In the genomic region with DNA sequence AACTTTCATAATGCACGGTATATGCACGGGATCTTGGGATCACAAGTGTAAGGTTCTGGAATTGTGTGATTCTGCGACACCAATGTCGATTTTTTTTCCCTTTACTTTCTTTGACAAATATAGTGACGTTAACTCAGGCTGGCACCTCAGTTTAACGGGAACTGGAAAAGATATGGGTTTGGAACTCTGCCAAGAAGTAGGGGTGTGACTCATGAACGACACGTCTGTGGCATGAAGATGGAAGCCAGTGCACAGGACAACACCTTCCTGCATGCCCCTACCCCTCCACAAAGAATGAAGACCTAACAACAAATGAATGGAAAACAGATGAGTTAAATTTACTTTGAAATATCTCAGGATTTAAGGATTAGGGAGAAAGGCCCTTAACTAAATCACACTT, we compare ENCODE assay signal across 20 mouse cellular contexts.
DNase-seq lines count a peak whose midpoint lies in the region; ATAC-seq and TF ChIP-seq lines count a peak whose summit lies in the region.
"Had no signal": no experiment of that assay in that cellular context is flagged by ENCODE, and none has a peak within 500 bp of the region (broad histone marks: within the 10 kb centered on the region; RNA-seq: fewer than 3 reads in every experiment).

No protein-coding gene starts in this region.

- TF ChIP-seq CTCF in lung, adult 2 months (IDR thresholded peaks at IDR 0.05; ENCODE audit: insufficient read depth, low read length): no peak
- no peak for TF ChIP-seq CTCF in Patski (IDR thresholded peaks at IDR 0.05)
- no peak for TF ChIP-seq CTCF in stomach, postnatal 0 days (IDR thresholded peaks at IDR 0.05; ENCODE audit: low read depth)

- no peaks in the 10 kb centered on the region for H3K9me3 ChIP-seq in stomach, postnatal 0 days (ENCODE audit: control insufficient read depth, low read length)
- H3K9me3 ChIP-seq: forebrain, embryonic 13.5 days; heart, embryonic 13.5 days; hindbrain, embryonic 15.5 days had no signal

- no peaks in the 10 kb centered on the region for H3K4me1 ChIP-seq in lung, adult 2 months (ENCODE audit: control insufficient read depth, insufficient read depth, low read length)
- H3K4me1 ChIP-seq in stomach, postnatal 0 days (replicated peaks; ENCODE audit: control insufficient read depth, insufficient read depth): no peaks in the 10 kb centered on the region
- H3K4me1 ChIP-seq: forebrain, embryonic 13.5 days; hindbrain, embryonic 15.5 days had no signal

- POLR2A ChIA-PET in Patski (lab: Charles Lee): no interaction called here

- in situ Hi-C loops in Patski (cut with MboI; ENCODE audit: low pct_unique_long_range_greater_than_20kb): no loop called here

- peak; percentile 13 for DNase-seq in lung, postnatal 10 days
- no peak for DNase-seq in lung, adult 2 months
- DNase-seq in Patski (ENCODE audit: low read depth, low spot score): peak; percentile 38
- peak; percentile 22 for DNase-seq in stomach, postnatal 0 days (ENCODE audit: low spot score)
- DNase-seq in thymus, adult 18-20 months: no peak
- no peak for DNase-seq in spleen, postnatal 36 days (ENCODE audit: low spot score in 2 of 2)
- no peak for DNase-seq in testis, postnatal 14 days (ENCODE audit: low spot score)
- DNase-seq: adrenal gland, postnatal 14 days; cerebellum, adult 11 months; cerebellum, adult 8-10 months; cerebellum, postnatal 25 days; gastrocnemius, adult 2 months; gastrocnemius, postnatal 25 days; heart, postnatal 36 days had no signal

- TF ChIP-seq POLR2A in lung, adult 2 months (IDR thresholded peaks at IDR 0.05; ENCODE audit: borderline replicate concordance, extremely low read depth, low read depth, low read length): no peak

- no peaks in the 10 kb centered on the region for H3K27me3 ChIP-seq in Patski
- H3K27me3 ChIP-seq in stomach, postnatal 0 days (ENCODE audit: control insufficient read depth, insufficient read depth, low read length): no peaks in the 10 kb centered on the region
- H3K27me3 ChIP-seq: embryonic facial prominence, embryonic 13.5 days; forebrain, embryonic 13.5 days; heart, embryonic 13.5 days; hindbrain, embryonic 15.5 days had no signal

- H3K4me3 ChIP-seq in lung, adult 2 months (replicated peaks; ENCODE audit: extremely low read depth, low read depth, low read length): no peak overlapping the region
- H3K4me3 ChIP-seq in stomach, postnatal 0 days (ENCODE audit: low read depth, low read length): no peak overlapping the region
- H3K4me3 ChIP-seq: embryonic facial prominence, embryonic 13.5 days; forebrain, embryonic 13.5 days; gastrocnemius, adult 2 months; heart, embryonic 13.5 days; hindbrain, embryonic 15.5 days had no signal

- CTCF ChIA-PET in Patski (lab: Charles Lee): interaction anchor here (1.3 kb wide), 1 partner anchor 11 kb away, joined by 4 read pairs; no protein-coding TSS in a partner anchor

- no peak overlapping the region for H3K9ac ChIP-seq in stomach, postnatal 0 days (ENCODE audit: low read length)
- H3K9ac ChIP-seq: embryonic facial prominence, embryonic 13.5 days; forebrain, embryonic 13.5 days; heart, embryonic 13.5 days; hindbrain, embryonic 15.5 days had no signal

- H3K27ac ChIP-seq in stomach, postnatal 0 days (replicated peaks): no peak overlapping the region
- H3K27ac ChIP-seq: embryonic facial prominence, embryonic 13.5 days; forebrain, embryonic 13.5 days; gastrocnemius, adult 2 months; heart, embryonic 13.5 days; hindbrain, embryonic 15.5 days had no signal

- no peaks in the 10 kb centered on the region for H3K36me3 ChIP-seq in stomach, postnatal 0 days (ENCODE audit: control insufficient read depth, insufficient read depth, low read length)
- H3K36me3 ChIP-seq: embryonic facial prominence, embryonic 13.5 days had no signal

- ATAC-seq in Patski: no peak
- 0 out of 2 replicates have a peak, but pooled peaks have one; percentile 54 for ATAC-seq in common myeloid progenitor, adult 5-6 weeks (replicated peaks; ENCODE audit: low read depth, poor library complexity, severe bottlenecking)
- ATAC-seq in stomach, postnatal 0 days (ENCODE audit: low FRiP score, low TSS enrichment): no peak
- ATAC-seq: forebrain, embryonic 13.5 days; inflammation-experienced regulatory T-cells, adult 6 months had no signal

- 54% methylated on average over 8 of the region's 8 CpGs for WGBS in lung, adult 2 months
- 62% methylated on average over 8 of the region's 8 CpGs for WGBS in stomach, postnatal 0 days

- TF ChIP-seq EP300 in stomach, postnatal 0 days (optimal IDR thresholded peaks at IDR 0.05): no peak

- no peak overlapping the region for H3K4me2 ChIP-seq in stomach, postnatal 0 days (replicated peaks; ENCODE audit: low read depth)
- H3K4me2 ChIP-seq: embryonic facial prominence, embryonic 13.5 days; forebrain, embryonic 13.5 days; heart, embryonic 13.5 days; hindbrain, embryonic 15.5 days had no signal

Comparison
In these comparisons a context has a peak if more than half of its experiments do, and no peak if none do; other contexts are left out.
1. DNase-seq: peak in lung, postnatal 10 days (single experiment), Patski (single experiment) and stomach, postnatal 0 days (single experiment); none in lung, adult 2 months (single experiment), thymus, adult 18-20 months (0 of 2), spleen, postnatal 36 days (0 of 2) and testis, postnatal 14 days (single experiment).